Mouse (Mus musculus) Patski (cell line): ENCODE data around the gene Slco3a1. TPM values are rescaled to one million over a fixed set of nuclear protein-coding genes. Genes with fewer than 3 reads are reported as not detected.

ENCODE experiments used
- ATAC-seq: fragments of 100-300 bp; one replicate; pipeline ENCODE4 v1.8.0; 2021
- CTCF ChIA-PET: fragments of 350-600 bp; sonication (Branson Sonifier 250); formaldehyde crosslinking; loops from one replicate; lab custom pipeline; 2022; ENCODE audit warnings: inconsistent platforms; lab: Charles Lee
- POLR2A ChIA-PET: fragments of 350-600 bp; sonication (Branson Sonifier 250); formaldehyde crosslinking; loops from one replicate; lab custom pipeline; 2022; ENCODE audit warnings: antibody characterized with exemption, inconsistent platforms; lab: Charles Lee
- DNase-seq: peaks from one replicate; pipeline ENCODE4 v3.0.0-alpha.2; 2011; ENCODE audit warnings: low read depth, low spot score
- H3K27me3 ChIP-seq: fragments of 371-371 bp; one replicate; pipeline ENCODE4 v1.5.1; 2021
- CTCF ChIP-seq: fragments of 100-300 bp; IDR thresholded peaks from one replicate; pipeline ENCODE4 v1.5.1; 2021
- in situ Hi-C: fragments of 300-500 bp; cut with MboI; formaldehyde crosslinking; loops from 3 replicates; pipeline ENCODE4 v1.11.1; 2018; ENCODE audit warnings: low pct_unique_long_range_greater_than_20kb, mixed read lengths
- polyA plus RNA-seq: library from polyadenylated mRNA; unstranded; gene quantifications from one replicate; pipeline ENCODE4 v1.2.3, GENCODE M21; 2021

Gene Slco3a1
- polyA plus RNA-seq, 1 experiment from 2014 or later: 25.3 TPM

- H3K27me3 ChIP-seq: no peaks in the 10 kb centered on the region
- CTCF ChIA-PET: interaction anchor here (1.2 to 1.7 kb wide), 2 partner anchors 9 to 22 kb away, joined by 3 to 8 read pairs; no protein-coding TSS in a partner anchor
- DNase-seq: no peak
- no peak for ATAC-seq
- POLR2A ChIA-PET: no interaction called here
- in situ Hi-C loops: no loop called here
- TF ChIP-seq CTCF: no peak
These were observed 36.3 kb downstream of the Slco3a1 start for GRCm38 (mm10) chr7:74518255-74518654.

- DNase-seq (peak; percentile 19), ATAC-seq (no peak)
- H3K27me3 ChIP-seq: no peaks in the 10 kb centered on the region
- no peak for TF ChIP-seq CTCF
- CTCF ChIA-PET: no interaction called here
- in situ Hi-C loops: no loop called here
- POLR2A ChIA-PET: no interaction called here
These were observed 43.9 kb downstream of the Slco3a1 start for GRCm38 (mm10) chr7:74510676-74511075.

GRCm38 (mm10) chr7:74508205-74508604, 46.4 kb downstream of the Slco3a1 start:
- no peaks in the 10 kb centered on the region for H3K27me3 ChIP-seq
- no peak for ATAC-seq
- CTCF ChIA-PET: no interaction called here
- POLR2A ChIA-PET: no interaction called here
- DNase-seq: no peak
- no peak for TF ChIP-seq CTCF
- in situ Hi-C loops: no loop called here

GRCm38 (mm10) chr7:74506856-74507255, 47.7 kb downstream of the Slco3a1 start:
- CTCF ChIA-PET: no interaction called here
- no peak for TF ChIP-seq CTCF

GRCm38 (mm10) chr7:74505635-74506034, 48.9 kb downstream of the Slco3a1 start:
- in situ Hi-C loops: no loop called here
- POLR2A ChIA-PET: no interaction called here
- TF ChIP-seq CTCF: no peak
- DNase-seq: no peak
- no peak for ATAC-seq
- CTCF ChIA-PET: no interaction called here
- H3K27me3 ChIP-seq: no peaks in the 10 kb centered on the region

More at GRCm38 (mm10) chr7:74506856-74507255, 47.7 kb downstream of the Slco3a1 start:
- POLR2A ChIA-PET: no interaction called here
- H3K27me3 ChIP-seq: no peaks in the 10 kb centered on the region
- no peak for DNase-seq
- in situ Hi-C loops: no loop called here
- ATAC-seq: no peak

GRCm38 (mm10) chr7:74501187-74501586, 53.4 kb downstream of the Slco3a1 start:
- ChIA-PET POLR2A (no interaction called here), CTCF (interaction anchor here (0.9 to 1.2 kb wide), 2 partner anchors 18 to 37 kb away, joined by 3 to 4 read pairs; no protein-coding TSS in a partner anchor)
- in situ Hi-C loops: no loop called here
- no peaks in the 10 kb centered on the region for H3K27me3 ChIP-seq
- ATAC-seq: no peak
- no peak for DNase-seq
- TF ChIP-seq CTCF: no peak

GRCm38 (mm10) chr7:74499470-74499869, 55.1 kb downstream of the Slco3a1 start:
- ChIA-PET CTCF (interaction anchor here (0.9 to 1.5 kb wide), 2 partner anchors 10 to 34 kb away, joined by 3 read pairs; no protein-coding TSS in a partner anchor), POLR2A (no interaction called here)
- in situ Hi-C loops: no loop called here
- no peaks in the 10 kb centered on the region for H3K27me3 ChIP-seq
- ATAC-seq (no peak), DNase-seq (no peak)
- TF ChIP-seq CTCF: no peak

GRCm38 (mm10) chr7:74498266-74498980, 56.2 kb downstream of the Slco3a1 start:
- H3K27me3 ChIP-seq: no peaks in the 10 kb centered on the region
- TF ChIP-seq CTCF: no peak
- in situ Hi-C loops: no loop called here
- DNase-seq (no peak), ATAC-seq (no peak)
- CTCF ChIA-PET: no interaction called here
- POLR2A ChIA-PET: no interaction called here

- no peak for TF ChIP-seq CTCF
- ATAC-seq (no peak), DNase-seq (no peak)
- CTCF ChIA-PET: interaction anchor here (1.0 kb wide), 1 partner anchor 17 kb away, joined by 4 read pairs; no protein-coding TSS in a partner anchor
- in situ Hi-C loops: no loop called here
- H3K27me3 ChIP-seq: no peaks in the 10 kb centered on the region
- POLR2A ChIA-PET: no interaction called here
These were observed 57.4 kb downstream of the Slco3a1 start for GRCm38 (mm10) chr7:74497203-74497602.

- CTCF ChIA-PET: no interaction called here
- no peak for TF ChIP-seq CTCF
- no peak for DNase-seq
- no peak for ATAC-seq
- in situ Hi-C loops: no loop called here
- no peaks in the 10 kb centered on the region for H3K27me3 ChIP-seq
- POLR2A ChIA-PET: no interaction called here
These were observed 59.1 kb downstream of the Slco3a1 start for GRCm38 (mm10) chr7:74495451-74495850.

- no peak for TF ChIP-seq CTCF
- H3K27me3 ChIP-seq: no peaks in the 10 kb centered on the region
- ChIA-PET POLR2A (no interaction called here), CTCF (no interaction called here)
- in situ Hi-C loops: no loop called here
- DNase-seq (no peak), ATAC-seq (no peak)
These were observed 60.8 kb downstream of the Slco3a1 start for GRCm38 (mm10) chr7:74493775-74494174.
